Mouse (Mus musculus): ENCODE measurements around the gene Cisd1.

- TF ChIP-seq POLR2A (IDR thresholded peaks at IDR 0.05; ENCODE audit: low read depth, low read length) (no peak), CTCF (IDR thresholded peaks at IDR 0.05; ENCODE audit: borderline replicate concordance, insufficient read depth, low read length) (no peak)
These were observed 16.4 kb downstream of the Cisd1 start for GRCm38 (mm10) chr10:71328382-71328781.
